Mouse (Mus musculus) liver, embryonic 15.5 days (tissue): Measurements from ENCODE around the gene Olfr750. TPM values are rescaled to one million over a fixed set of nuclear protein-coding genes. Genes with fewer than 3 reads are reported as not detected.

Source experiments
- ATAC-seq: fragments of 200-750 bp; cut with Nextera tagmentation; 2 replicates; pipeline ENCODE4 v1.8.0; 2017; ENCODE audit warnings: moderate number of reproducible peaks, mild to moderate bottlenecking, moderate library complexity; ENCODE audit not compliant: insufficient read depth
- H3K27ac ChIP-seq: fragments of 300-500 bp; sonication (generic); replicated peaks from 2 replicates; pipeline ENCODE4 v1.5.1; 2015; ENCODE audit warnings: mild to moderate bottlenecking, inconsistent platforms
- H3K27me3 ChIP-seq: fragments of 300-500 bp; sonication (generic); 2 replicates; pipeline ENCODE4 v1.6.1; 2015; ENCODE audit warnings: mild to moderate bottlenecking, inconsistent platforms
- H3K36me3 ChIP-seq: fragments of 300-500 bp; sonication (generic); replicated peaks from 2 replicates; pipeline ENCODE4 v1.6.1; 2015; ENCODE audit warnings: moderate library complexity, mild to moderate bottlenecking, inconsistent platforms
- H3K4me1 ChIP-seq: fragments of 300-500 bp; sonication (generic); replicated peaks from 2 replicates; pipeline ENCODE4 v1.6.1; 2015; ENCODE audit warnings: inconsistent platforms
- H3K4me2 ChIP-seq: fragments of 300-500 bp; sonication (generic); 2 replicates; pipeline ENCODE4 v1.6.1; 2015; ENCODE audit warnings: moderate library complexity, mild to moderate bottlenecking, inconsistent platforms
- H3K4me3 ChIP-seq: fragments of 300-500 bp; sonication (generic); replicated peaks from 2 replicates; pipeline ENCODE4 v1.5.1; 2015; ENCODE audit warnings: mild to moderate bottlenecking, inconsistent platforms
- H3K9ac ChIP-seq: fragments of 300-500 bp; sonication (generic); 2 replicates; pipeline ENCODE4 v1.6.1; 2015; ENCODE audit warnings: moderate library complexity, mild to moderate bottlenecking, inconsistent platforms
- H3K9me3 ChIP-seq: fragments of 300-500 bp; sonication (generic); replicated peaks from 2 replicates; pipeline ENCODE4 v1.6.1; 2016; ENCODE audit warnings: inconsistent platforms
- WGBS: fragments of 180-500 bp; shearing (Covaris S2); methylation state at CpG from one replicate; pipeline ENCODE4 v1.1.7; 2015; ENCODE audit warnings: mixed read lengths; ENCODE audit not compliant: insufficient replicate concordance; 5-methylcytosine and 5-hydroxymethylcytosine counted together
- polyA plus RNA-seq: library from polyadenylated mRNA; unstranded; fragments of >200 nt; fragmentation: Nextera tagmentation; extraction: Ambion mirVana; gene quantifications from 2 replicates; pipeline ENCODE4 v1.2.1, GENCODE M21; 2015

Olfr750 gene
- polyA plus RNA-seq, 1 experiment from 2014 or later: not detected

DNA sequence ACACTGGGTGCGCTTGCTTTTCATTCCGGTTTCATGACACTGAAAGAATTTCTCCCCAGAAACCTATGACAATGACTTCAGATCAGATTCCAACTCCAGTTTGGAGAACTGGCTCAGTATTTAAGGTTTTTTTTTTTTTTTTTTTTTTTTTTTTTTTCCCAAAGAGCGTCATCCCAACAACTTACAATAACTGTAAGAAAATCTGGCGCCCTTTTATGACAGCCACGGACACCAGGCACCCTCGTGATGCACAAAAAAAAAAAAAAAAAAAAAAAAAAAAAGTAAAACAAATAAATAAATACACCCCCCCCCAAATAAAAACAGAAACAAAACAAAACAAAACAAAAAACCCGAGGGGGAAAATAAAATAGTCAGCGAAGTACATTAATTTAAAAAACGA lies 13.5 kb upstream of the Olfr750 start:
- Histone ChIP-seq H3K4me2 (peak overlapping the region; percentile 90), H3K4me1 (peaks cover 90% of the 10 kb centered on the region), H3K27ac (no peak overlapping the region), H3K36me3 (no peaks in the 10 kb centered on the region), H3K4me3 (peak overlapping the region; percentile 72), H3K27me3 (peaks cover 21% of the 10 kb centered on the region), H3K9me3 (no peaks in the 10 kb centered on the region), H3K9ac (peak overlapping the region; percentile 57; the same call in 1 of the 2 replicates)
- 12% methylated on average over 9 of the region's 9 CpGs for WGBS
- no peak for ATAC-seq

DNA sequence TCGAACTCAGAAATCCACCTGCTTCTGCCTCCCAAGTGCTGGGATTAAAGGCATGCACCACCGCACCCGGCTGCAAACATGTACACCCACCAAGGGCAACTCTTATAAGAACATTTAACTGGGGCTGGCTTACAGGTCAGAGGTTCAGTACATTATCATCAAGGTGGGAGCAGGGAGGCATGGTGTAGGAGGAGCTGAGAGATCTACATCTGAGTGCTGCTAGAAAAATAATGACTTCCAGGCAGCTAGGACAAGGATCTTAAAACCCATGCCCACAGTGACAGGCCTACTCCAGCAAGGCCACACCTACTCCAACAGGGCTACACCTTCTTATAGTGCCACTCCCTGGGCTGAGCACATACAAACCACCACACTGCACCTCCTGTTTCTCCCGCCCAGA lies 11.7 kb upstream of the Olfr750 start:
- Histone ChIP-seq H3K27me3 (peaks cover 34% of the 10 kb centered on the region), H3K27ac (no peak overlapping the region), H3K4me1 (peaks cover 77% of the 10 kb centered on the region), H3K9me3 (no peaks in the 10 kb centered on the region), H3K36me3 (no peaks in the 10 kb centered on the region), H3K4me3 (no peak overlapping the region), H3K4me2 (no peak overlapping the region), H3K9ac (no peak overlapping the region)
- 59% methylated on average over 4 of the region's 4 CpGs for WGBS
- no peak for ATAC-seq

DNA sequence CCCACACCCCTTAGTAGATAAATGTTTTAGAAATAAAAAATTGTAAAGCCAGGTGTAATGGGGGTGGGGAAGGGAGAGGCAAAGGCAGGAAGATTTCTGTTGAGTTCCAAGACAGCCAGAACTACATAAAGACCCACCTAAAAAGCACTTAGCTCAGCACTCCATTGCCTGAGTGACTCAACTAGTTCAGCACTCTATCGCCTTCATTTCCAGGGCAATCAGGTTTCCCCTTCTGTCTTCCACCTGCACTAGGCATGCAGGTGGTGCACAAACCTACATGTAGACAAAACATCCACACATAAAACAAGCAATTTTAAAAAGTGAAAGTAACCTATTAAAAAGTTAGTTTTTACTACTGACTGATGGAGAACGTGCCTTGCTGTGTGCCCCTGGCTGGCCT lies 10.9 kb upstream of the Olfr750 start:
- 80% methylated on average over 2 of the region's 2 CpGs for WGBS
- Histone ChIP-seq H3K4me2 (peak overlapping the region; percentile 19; the same call in 1 of the 2 replicates), H3K27me3 (peaks cover 43% of the 10 kb centered on the region), H3K4me3 (no peak overlapping the region), H3K9me3 (no peaks in the 10 kb centered on the region), H3K36me3 (no peaks in the 10 kb centered on the region), H3K4me1 (peaks cover 70% of the 10 kb centered on the region), H3K27ac (no peak overlapping the region), H3K9ac (no peak overlapping the region)
- ATAC-seq: no peak

DNA sequence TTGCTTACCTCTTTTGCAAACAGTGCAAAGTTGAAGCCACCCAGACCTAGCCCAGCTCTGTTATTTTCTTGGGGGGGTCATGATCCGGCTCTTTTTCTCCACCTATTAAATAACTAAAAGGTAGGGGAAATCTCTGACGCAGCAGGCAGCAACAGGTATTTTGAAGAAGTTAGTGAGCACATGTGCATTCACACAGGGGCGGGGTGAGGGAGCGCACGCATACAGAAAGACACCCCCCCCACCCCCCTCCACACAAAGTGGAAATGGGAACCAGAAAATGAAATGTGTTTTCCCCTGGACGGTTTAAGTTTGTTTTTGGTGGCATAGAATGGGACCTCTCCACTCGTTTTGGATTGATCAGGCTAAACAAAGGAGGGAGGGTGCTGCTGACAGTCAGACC lies 9.6 kb upstream of the Olfr750 start:
- Histone ChIP-seq H3K4me3 (peak overlapping the region; percentile 57), H3K27ac (no peak overlapping the region), H3K27me3 (peaks cover 49% of the 10 kb centered on the region), H3K4me2 (peak overlapping the region; percentile 68), H3K9me3 (no peaks in the 10 kb centered on the region), H3K9ac (no peak overlapping the region), H3K4me1 (peaks cover 63% of the 10 kb centered on the region), H3K36me3 (no peaks in the 10 kb centered on the region)
- no peak for ATAC-seq
- WGBS: 7% methylated on average over 7 of the region's 7 CpGs

DNA sequence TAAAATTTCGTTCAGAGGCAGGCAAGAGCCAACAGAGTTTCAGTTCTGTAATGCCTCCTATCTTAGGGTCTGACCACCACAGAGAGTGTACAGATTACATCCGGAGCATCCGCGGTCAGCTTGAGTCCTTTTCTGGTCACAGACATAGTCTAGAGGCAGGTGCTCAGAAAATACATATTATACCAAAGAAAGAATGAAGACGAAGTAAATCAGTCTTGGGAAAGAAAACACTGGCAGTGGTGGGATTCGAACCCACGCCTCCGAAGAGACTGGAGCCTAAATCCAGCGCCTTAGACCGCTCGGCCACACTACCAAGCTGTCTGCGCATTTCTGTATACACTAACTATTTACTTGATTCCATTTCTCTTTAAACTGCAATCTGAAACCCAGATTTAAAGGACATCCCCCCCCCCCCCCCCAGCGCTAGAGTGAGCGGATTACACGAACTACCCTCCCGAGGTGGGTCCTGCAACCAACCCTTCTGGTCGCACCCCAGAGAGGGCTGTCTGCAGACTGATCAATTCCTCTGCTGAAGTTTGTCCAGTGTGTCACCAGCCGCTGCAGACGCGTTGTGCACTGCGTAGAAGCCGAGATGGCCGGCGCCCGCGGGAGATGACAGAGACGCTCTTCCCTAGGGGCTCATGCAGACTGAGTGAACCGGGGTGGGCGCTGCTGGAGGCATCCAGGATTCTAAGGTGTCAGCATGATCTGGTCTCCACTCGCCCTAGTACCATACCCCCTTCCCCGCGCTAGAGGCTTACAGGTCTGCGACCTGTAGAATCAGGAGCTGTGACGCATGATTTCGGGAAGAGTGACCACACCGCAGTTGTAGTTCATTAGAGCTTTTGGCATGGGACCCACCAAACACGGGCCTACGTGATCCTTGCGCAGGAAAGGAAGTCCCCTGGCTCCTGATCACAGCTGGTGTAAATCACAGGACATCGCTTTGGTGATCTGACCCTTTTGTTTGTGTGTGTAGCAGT lies 8.7 kb upstream of the Olfr750 start:
- Histone ChIP-seq H3K9ac (peak overlapping the region; percentile 40; the same call in 1 of the 2 replicates), H3K36me3 (no peaks in the 10 kb centered on the region), H3K9me3 (no peaks in the 10 kb centered on the region), H3K27me3 (peaks cover 49% of the 10 kb centered on the region), H3K27ac (no peak overlapping the region), H3K4me2 (peak overlapping the region; percentile 68), H3K4me3 (peak overlapping the region; percentile 57), H3K4me1 (peaks cover 55% of the 10 kb centered on the region)
- 1% methylated on average over 40 of the region's 40 CpGs for WGBS
- peak; percentile 56 for ATAC-seq

DNA sequence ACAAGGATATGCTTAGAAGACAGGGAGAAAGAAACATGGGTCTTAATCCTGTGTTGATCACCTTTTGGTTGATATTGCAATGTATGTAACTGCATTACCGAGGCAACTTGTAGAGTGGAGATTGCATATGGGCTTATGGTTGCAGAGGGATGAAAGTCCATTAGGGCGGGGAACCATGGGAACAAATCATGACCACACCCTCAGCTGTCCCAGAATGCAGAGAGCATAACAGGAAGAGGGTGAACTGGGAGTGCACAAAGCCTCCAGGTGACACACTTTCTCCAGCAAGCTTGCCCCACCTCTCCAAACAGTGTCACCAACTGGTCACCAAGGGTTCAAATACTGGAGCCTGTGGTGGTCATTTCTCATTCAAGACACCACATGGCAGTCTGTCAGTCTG lies 6.8 kb upstream of the Olfr750 start:
- Histone ChIP-seq H3K4me2 (no peak overlapping the region), H3K4me1 (peaks cover 38% of the 10 kb centered on the region), H3K27me3 (peaks cover 49% of the 10 kb centered on the region), H3K27ac (no peak overlapping the region), H3K4me3 (no peak overlapping the region), H3K9me3 (no peaks in the 10 kb centered on the region), H3K36me3 (no peaks in the 10 kb centered on the region), H3K9ac (no peak overlapping the region)
- WGBS: 63% methylated on average over 2 of the region's 2 CpGs
- no peak for ATAC-seq

DNA sequence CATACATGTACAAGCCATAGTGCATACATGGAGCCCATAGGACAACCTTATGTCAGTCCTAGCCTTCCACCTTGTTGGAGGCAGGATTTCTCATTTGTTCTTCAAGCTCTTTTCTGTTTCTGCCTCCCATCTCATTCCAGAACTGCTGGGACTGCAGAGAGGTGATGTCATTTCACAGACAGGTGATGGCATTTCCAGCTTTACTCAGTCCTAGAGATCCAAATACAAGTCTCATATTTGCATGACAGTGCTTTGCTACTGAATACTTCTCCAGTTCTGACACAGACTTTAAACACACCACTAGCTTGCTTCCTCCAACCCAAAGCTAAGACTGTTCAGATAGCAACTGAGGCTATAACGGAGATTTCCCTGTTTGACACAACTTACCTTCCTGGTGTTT lies 4.9 kb upstream of the Olfr750 start:
- Histone ChIP-seq H3K36me3 (no peaks in the 10 kb centered on the region), H3K4me2 (no peak overlapping the region), H3K27ac (no peak overlapping the region), H3K9me3 (no peaks in the 10 kb centered on the region), H3K9ac (no peak overlapping the region), H3K4me1 (peaks cover 19% of the 10 kb centered on the region), H3K27me3 (peaks cover 46% of the 10 kb centered on the region), H3K4me3 (no peak overlapping the region)
- 52% methylated on average over 1 of the region's 1 CpGs for WGBS
- ATAC-seq: no peak

DNA sequence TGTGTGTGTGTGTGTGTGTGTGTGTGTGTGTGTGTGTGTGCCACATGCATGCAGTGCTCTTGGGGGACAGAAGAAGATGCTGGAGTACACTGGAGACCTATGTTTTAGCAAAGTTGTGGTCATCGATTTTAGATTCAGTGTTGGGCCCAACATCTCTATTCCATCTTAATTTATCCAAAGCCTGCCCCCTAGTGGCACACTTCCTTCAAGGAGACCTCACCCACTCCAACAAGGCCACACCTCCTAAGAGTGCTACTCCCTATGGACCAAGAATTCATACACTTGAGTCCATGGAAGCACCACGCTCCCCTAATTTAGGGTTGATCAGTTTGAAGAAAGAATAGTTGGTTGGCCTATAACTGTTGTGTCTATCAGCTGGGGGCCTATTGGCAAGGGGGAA lies 4.6 kb downstream of the Olfr750 start:
- 69% methylated on average over 2 of the region's 2 CpGs for WGBS
- ATAC-seq: no peak

DNA sequence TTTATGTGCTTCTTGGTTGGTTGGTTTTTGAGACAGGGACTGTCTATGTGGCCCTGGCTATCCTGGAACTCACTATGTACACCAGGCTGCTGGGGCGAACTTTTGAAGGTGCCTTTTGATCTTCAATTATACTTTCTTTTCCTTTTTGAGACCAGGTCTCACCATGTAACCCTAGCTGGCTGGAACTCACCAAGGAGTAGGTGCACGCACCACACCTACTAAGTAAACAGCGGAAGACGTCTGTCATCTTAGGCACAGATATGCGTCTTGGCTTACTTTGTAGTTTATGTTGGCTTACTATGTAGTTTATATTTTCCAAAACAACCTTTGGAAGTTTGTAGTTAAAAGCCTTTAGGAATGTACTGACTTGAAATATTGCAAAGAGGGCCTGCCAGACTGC lies 5.3 kb downstream of the Olfr750 start:
- H3K9ac ChIP-seq: no peak overlapping the region
- ATAC-seq: no peak
- no peaks in the 10 kb centered on the region for H3K9me3 ChIP-seq
- H3K36me3 ChIP-seq: no peaks in the 10 kb centered on the region
- no peak overlapping the region for H3K27ac ChIP-seq
- H3K4me3 ChIP-seq: no peak overlapping the region
- no peak overlapping the region for H3K4me2 ChIP-seq
- H3K4me1 ChIP-seq: peaks cover 14% of the 10 kb centered on the region
- H3K27me3 ChIP-seq: peaks cover 11% of the 10 kb centered on the region
- 69% methylated on average over 5 of the region's 5 CpGs for WGBS

More for the DNA sequence above, 4.6 kb downstream of the Olfr750 start:
- no peak overlapping the region for H3K27ac ChIP-seq
- no peaks in the 10 kb centered on the region for H3K36me3 ChIP-seq
- peaks cover 8% of the 10 kb centered on the region; the same call in 1 of the 2 replicates for H3K4me1 ChIP-seq
- no peak overlapping the region for H3K4me2 ChIP-seq
- H3K9me3 ChIP-seq: no peaks in the 10 kb centered on the region
- H3K4me3 ChIP-seq: no peak overlapping the region
- peaks cover 11% of the 10 kb centered on the region for H3K27me3 ChIP-seq
- H3K9ac ChIP-seq: no peak overlapping the region

DNA sequence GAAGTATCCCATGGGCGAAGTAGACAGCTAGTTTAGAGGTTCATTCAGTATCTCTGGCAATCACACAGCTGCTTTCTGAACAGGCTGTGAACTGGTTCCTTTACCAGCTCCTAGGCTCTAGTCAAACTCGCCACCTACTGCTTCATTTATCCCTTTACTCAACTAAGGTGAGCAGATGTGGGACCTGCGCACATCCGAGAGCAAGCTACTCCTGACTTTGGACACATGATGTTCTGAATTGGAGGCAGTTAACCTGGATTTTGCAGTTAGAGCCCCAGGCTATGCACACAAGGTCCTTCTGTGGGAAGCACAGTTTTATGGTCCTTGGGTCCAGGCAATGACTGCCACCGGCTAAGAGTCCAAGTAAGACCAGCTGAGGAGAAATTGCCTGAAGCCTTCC lies 13.5 kb downstream of the Olfr750 start:
- no peak for ATAC-seq
- Histone ChIP-seq H3K4me2 (no peak overlapping the region), H3K4me3 (no peak overlapping the region), H3K27ac (no peak overlapping the region), H3K4me1 (peaks cover 26% of the 10 kb centered on the region), H3K36me3 (no peaks in the 10 kb centered on the region), H3K27me3 (no peaks in the 10 kb centered on the region), H3K9me3 (no peaks in the 10 kb centered on the region), H3K9ac (no peak overlapping the region)
- WGBS: 77% methylated on average over 5 of the region's 5 CpGs

DNA sequence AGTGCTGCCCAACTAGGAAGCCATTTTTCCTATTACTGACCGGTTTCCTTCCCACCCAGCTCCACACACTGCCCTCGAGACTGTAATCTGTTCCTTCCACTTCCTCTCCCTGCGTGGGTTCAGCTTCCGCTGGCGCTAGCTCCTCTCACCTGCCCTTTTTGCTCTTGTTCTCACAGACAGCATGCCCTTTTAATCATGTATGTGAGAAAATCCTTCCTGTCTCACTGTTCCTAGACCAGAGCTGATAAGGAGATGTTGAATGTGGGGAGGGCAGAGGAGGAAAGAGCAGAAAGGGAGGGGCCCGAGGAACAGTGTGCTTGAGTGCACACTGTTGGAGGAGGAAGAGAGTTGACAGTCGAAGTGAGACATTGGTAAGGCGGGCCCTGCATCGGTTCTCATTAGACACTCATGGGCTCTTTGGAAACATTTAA lies 16.8 kb downstream of the Olfr750 start, which contains the start of gene Rnase12:
Gene Rnase12, minus strand, starts transcription at position 261 of the 431 bp plus-strand sequence.
- no peaks in the 10 kb centered on the region for H3K36me3 ChIP-seq
- 7% methylated on average over 9 of the region's 9 CpGs for WGBS
- no peak within 1 kb of the TSS for H3K4me3 ChIP-seq
- H3K27me3 ChIP-seq: no peaks in the 10 kb centered on the region
- H3K9ac ChIP-seq: no peak within 1 kb of the TSS
- peaks cover 11% of the 10 kb centered on the region for H3K4me1 ChIP-seq
- no peaks in the 10 kb centered on the region for H3K9me3 ChIP-seq
- peak within 1 kb of the TSS; percentile 8 for H3K4me2 ChIP-seq
- peak; percentile 51; the same call in 1 of the 2 replicates for ATAC-seq
- H3K27ac ChIP-seq: no peak within 1 kb of the TSS
